Mouse (Mus musculus) neural tube, embryonic 11.5 days (tissue): ENCODE measurements around the gene Lrrc46. TPM values are rescaled to one million over a fixed set of nuclear protein-coding genes. Genes with fewer than 3 reads are reported as not detected.
A peak's percentile ranks its signal among the peaks of the same experiment; 100 is the strongest.

ENCODE experiments used
- ATAC-seq: fragments of 200-750 bp; cut with Nextera tagmentation; 2 replicates; pipeline ENCODE4 v1.8.0; 2017; ENCODE audit warnings: moderate number of reproducible peaks, mild to moderate bottlenecking, moderate TSS enrichment, moderate library complexity; ENCODE audit not compliant: insufficient read depth, low FRiP score, low TSS enrichment
- DNase-seq: peaks from one replicate; pipeline ENCODE4 v3.0.0-alpha.2; 2015; ENCODE audit warnings: low spot score
- H3K27ac ChIP-seq: fragments of 300-500 bp; sonication (generic); 2 replicates; pipeline ENCODE4 v1.5.1; 2014; ENCODE audit warnings: low read depth, mild to moderate bottlenecking, low read length
- H3K27me3 ChIP-seq: fragments of 300-500 bp; sonication (generic); 2 replicates; pipeline ENCODE4 v1.6.1; 2014; ENCODE audit warnings: mild to moderate bottlenecking, low read length, mixed read lengths; ENCODE audit not compliant: control insufficient read depth, insufficient read depth
- H3K36me3 ChIP-seq: fragments of 300-500 bp; sonication (generic); 2 replicates; pipeline ENCODE4 v1.6.1; 2014; ENCODE audit warnings: mild to moderate bottlenecking, low read length, moderate library complexity, mixed read lengths; ENCODE audit not compliant: control insufficient read depth, insufficient read depth
- H3K4me1 ChIP-seq: fragments of 300-500 bp; sonication (generic); 2 replicates; pipeline ENCODE4 v1.6.1; 2014; ENCODE audit warnings: low read length, mixed read lengths; ENCODE audit not compliant: control insufficient read depth, insufficient read depth
- H3K4me2 ChIP-seq: fragments of 300-500 bp; sonication (generic); 2 replicates; pipeline ENCODE4 v1.6.1; 2014; ENCODE audit warnings: low read depth, mild to moderate bottlenecking, moderate library complexity
- H3K4me3 ChIP-seq: fragments of 300-500 bp; sonication (generic); 2 replicates; pipeline ENCODE4 v1.5.1; 2014; ENCODE audit warnings: low read depth, low read length
- H3K9ac ChIP-seq: fragments of 300-500 bp; sonication (generic); 2 replicates; pipeline ENCODE4 v1.6.1; 2014; ENCODE audit warnings: mild to moderate bottlenecking, low read length
- H3K9me3 ChIP-seq: fragments of 300-500 bp; sonication (generic); 2 replicates; pipeline ENCODE4 v1.6.1; 2016; ENCODE audit warnings: low read length; ENCODE audit not compliant: control insufficient read depth
- WGBS: fragments of 180-500 bp; shearing (Covaris S2); extraction: QIAGEN DNeasy Blood & Tissue Kit; methylation state at CpG from one replicate; pipeline ENCODE4 v1.1.7; 2014; 5-methylcytosine and 5-hydroxymethylcytosine counted together
- polyA plus RNA-seq: library from polyadenylated mRNA; unstranded; fragments of >200 nt; fragmentation: Nextera tagmentation; extraction: Ambion mirVana; gene quantifications from 2 replicates; pipeline ENCODE4 v1.2.1, GENCODE M21; 2014

Gene Lrrc46
- polyA plus RNA-seq, 1 experiment from 2014 or later, result 3.1 TPM

DNA sequence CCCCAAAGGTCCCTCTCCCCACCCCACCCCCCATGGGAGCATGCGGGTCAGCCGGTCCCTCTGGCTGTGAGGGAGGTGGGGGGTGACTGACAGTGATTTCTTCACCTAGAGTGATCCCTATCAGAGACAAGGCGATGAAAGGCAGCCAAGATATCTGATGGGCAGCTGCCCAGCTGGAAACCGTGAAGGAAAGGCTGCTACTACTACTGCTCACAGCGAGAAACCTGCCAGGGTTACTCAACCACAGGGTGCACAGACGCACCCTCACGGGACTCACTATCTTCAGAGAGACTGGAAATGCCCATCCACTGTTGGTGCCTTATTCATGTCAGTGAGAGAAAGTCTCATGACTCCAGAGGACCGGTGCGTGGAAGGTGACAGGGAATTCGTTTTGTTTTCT, 16.2 kb downstream of the Lrrc46 start:
- no peak for ATAC-seq
- H3K4me3 ChIP-seq, result no peak overlapping the region
- H3K27ac ChIP-seq, result no peak overlapping the region
- no peaks in the 10 kb centered on the region for H3K9me3 ChIP-seq
- peaks cover 38% of the 10 kb centered on the region for H3K27me3 ChIP-seq
- WGBS, result 17% methylated on average over 10 of the region's 10 CpGs
- H3K4me1 ChIP-seq, result peaks cover 12% of the 10 kb centered on the region
- H3K36me3 ChIP-seq, result no peaks in the 10 kb centered on the region
- DNase-seq, result no peak
- H3K9ac ChIP-seq, result no peak overlapping the region
- no peak overlapping the region for H3K4me2 ChIP-seq

DNA sequence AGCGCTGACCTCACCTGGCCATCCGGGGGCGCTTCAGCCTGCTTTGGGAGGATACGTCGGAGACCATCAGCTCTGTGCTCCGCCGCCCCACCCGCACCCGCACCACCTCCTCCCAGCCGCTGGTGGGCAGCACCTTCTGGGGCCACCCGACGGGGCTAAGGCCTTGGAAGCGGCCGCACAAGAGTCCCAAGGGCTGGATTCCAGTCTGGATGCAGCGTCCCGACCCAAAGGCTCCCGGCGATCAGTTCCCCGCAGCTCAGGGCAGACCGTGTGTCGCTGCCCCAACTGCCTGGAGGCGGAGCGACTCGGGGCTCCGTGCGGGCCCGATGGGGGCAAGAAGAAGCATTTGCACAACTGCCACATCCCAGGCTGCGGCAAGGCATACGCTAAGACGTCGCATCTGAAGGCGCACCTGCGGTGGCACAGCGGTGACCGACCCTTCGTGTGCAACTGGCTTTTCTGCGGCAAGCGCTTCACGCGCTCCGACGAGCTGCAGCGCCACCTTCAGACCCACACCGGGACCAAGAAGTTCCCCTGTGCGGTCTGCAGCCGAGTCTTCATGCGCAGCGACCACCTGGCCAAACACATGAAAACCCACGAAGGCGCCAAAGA, 19.2 kb downstream of the Lrrc46 start:
- DNase-seq (peak; percentile 82), ATAC-seq (peak; percentile 45)
- under 1% methylated on average over 49 of the region's 50 CpGs for WGBS
- Histone ChIP-seq H3K4me1 (peaks cover 12% of the 10 kb centered on the region), H3K27me3 (peaks cover 66% of the 10 kb centered on the region), H3K9ac (peak overlapping the region; percentile 59), H3K27ac (no peak overlapping the region), H3K36me3 (no peaks in the 10 kb centered on the region), H3K4me2 (peak overlapping the region; percentile 83), H3K9me3 (no peaks in the 10 kb centered on the region), H3K4me3 (peak overlapping the region; percentile 45)

DNA sequence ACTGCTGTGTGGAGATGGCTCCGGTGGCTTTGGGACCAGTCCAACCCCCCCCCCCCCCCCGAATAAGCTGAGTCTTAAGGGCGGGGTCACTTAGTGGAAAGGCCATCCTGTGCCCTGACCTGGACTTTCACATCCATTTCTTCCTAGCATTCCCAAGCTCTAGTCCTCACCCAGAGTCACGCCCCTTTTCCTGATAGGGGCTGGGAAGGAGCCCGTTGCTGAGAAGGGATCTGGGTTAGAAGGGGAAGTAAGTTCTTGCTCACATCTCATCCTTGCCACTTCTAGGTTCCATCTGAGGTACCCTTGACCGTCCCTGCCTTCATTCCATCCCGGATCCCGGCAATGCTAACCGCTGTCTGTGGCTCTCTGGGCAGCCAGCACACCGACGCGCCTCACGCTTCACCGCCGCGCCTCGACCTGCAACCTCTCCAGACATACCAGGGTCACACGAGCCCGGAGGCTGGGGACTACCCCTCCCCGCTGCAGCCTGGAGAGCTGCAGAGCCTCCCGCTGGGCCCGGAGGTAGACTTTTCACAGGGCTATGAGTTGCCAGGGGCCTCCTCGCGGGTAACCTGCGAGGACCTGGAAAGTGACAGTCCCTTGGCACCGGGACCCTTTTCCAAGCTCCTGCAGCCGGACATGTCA, 20.0 kb downstream of the Lrrc46 start:
- peak overlapping the region; percentile 45 for H3K4me3 ChIP-seq
- H3K27me3 ChIP-seq, result peaks cover 73% of the 10 kb centered on the region
- H3K27ac ChIP-seq, result no peak overlapping the region
- peaks cover 12% of the 10 kb centered on the region for H3K4me1 ChIP-seq
- WGBS, result 1% methylated on average over 27 of the region's 27 CpGs
- H3K36me3 ChIP-seq, result no peaks in the 10 kb centered on the region
- ATAC-seq (0 out of 2 replicates have a peak, but pooled peaks have one; percentile 9), DNase-seq (no peak)
- peak overlapping the region; percentile 59 for H3K9ac ChIP-seq
- no peaks in the 10 kb centered on the region for H3K9me3 ChIP-seq
- peak overlapping the region; percentile 83; the same call in 1 of the 2 replicates for H3K4me2 ChIP-seq

DNA sequence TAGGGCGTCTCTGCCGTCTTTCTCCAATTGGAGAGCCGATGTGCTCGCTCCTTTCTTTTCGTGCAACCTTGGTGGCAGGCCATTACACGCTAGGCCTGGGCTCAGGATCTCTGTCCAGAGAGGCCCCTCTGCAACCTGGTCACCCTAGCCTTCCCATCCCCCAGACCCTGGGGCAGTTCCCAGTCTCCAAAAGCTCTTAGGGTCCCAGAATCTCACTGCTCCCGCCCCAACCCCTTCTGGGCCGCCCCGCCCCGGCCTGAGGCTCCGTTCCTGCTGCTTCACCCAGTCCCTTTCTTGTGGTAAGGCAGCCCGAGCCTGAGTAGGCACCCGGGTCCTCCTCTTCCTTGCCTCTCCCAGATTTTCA, 21.9 kb downstream of the Lrrc46 start:
- no peak overlapping the region for H3K27ac ChIP-seq
- H3K36me3 ChIP-seq, result no peaks in the 10 kb centered on the region
- peaks cover 9% of the 10 kb centered on the region for H3K4me1 ChIP-seq
- no peak overlapping the region for H3K9ac ChIP-seq
- ATAC-seq, result no peak
- H3K4me3 ChIP-seq, result no peak overlapping the region
- peaks cover 85% of the 10 kb centered on the region for H3K27me3 ChIP-seq
- no peak overlapping the region for H3K4me2 ChIP-seq
- H3K9me3 ChIP-seq, result no peaks in the 10 kb centered on the region
- peak; percentile 19 for DNase-seq
- 1% methylated on average over 13 of the region's 13 CpGs for WGBS

DNA sequence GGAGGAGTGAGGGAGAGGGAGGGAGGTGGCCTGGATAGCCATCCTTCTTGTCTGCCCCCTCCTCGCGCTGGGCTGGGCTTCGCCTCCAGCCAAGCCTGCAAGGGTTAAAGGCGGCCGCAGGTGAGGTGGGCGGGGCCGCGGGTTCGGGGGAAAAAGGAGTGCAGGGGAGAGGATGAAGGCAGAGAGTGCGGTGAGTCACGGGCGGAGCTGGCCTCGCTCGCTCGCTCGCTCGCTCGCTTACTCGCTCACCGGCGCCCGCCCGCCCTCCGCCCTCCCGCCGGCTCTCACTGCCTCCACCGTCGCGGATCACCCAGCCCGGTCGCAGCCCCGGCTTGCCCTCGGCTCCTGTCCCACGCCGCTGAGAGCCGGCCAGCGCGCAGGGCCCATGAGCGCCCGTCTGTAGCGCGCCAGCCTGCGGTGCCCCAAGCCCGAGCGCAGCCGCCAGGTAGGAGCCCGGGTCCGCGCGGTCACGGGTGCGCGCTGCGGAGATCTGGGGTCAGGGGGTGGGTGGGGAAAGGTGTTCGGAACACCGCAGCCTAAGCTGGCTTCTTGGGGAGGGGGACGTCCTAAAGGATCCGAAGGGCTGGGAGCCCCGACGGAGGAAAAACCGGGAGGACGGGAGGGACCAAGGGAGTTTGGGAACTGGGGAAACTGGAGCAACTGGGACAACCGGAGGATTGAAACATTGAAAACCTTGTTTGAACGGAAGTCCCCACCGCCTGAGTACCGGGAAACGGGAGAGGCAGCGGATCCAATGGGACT, 22.4 kb downstream of the Lrrc46 start:
- Histone ChIP-seq H3K27me3 (peaks cover 83% of the 10 kb centered on the region), H3K4me3 (peak overlapping the region; percentile 20), H3K4me1 (peaks cover 9% of the 10 kb centered on the region), H3K9ac (no peak overlapping the region), H3K4me2 (peak overlapping the region; percentile 38), H3K9me3 (no peaks in the 10 kb centered on the region), H3K36me3 (no peaks in the 10 kb centered on the region), H3K27ac (no peak overlapping the region)
- peak; percentile 20 for DNase-seq
- ATAC-seq, result no peak
- under 1% methylated on average over 52 of the region's 68 CpGs for WGBS

DNA sequence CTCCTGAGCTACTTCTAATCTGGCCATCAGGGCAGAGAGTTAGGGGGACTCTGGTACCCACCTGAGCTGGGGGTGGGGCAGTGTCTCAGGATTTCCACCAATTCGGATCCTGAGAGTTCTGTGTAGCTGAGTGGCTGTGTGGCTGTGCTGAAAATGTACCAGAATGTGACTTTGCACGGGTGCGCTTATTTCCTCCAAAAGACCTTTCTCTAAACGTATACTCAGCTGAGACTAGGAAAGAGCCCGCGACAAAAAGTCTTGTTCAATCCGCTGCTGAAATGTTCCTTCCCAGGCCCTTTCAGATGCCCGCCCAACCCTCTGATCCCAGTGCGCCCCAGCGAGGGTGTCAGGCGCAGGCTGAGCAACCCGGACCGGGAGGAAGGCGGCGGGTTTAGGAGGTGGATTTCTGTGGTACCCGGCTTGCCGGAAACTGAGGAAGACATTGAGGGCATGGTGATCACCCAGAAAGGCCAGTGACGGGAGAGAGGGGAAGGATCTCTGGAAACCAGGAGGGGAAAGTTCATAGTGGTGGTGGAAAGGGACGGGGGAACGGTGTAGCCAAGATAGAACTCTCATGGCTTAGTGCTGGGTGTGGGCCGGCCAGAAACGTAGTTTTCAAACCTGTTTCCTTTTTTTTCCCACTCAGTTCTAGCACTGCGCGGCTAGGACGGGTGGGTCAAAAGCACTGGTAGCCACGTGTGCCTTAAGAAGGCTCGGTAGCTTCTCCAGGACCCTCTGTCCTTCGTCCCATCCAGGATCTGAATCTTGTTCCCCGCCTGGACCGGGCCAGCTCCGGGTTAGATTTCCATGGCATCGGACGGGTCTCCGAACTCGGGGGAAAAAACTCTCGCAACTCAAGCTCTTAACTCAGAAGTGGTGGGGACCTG, 23.3 kb downstream of the Lrrc46 start:
- Histone ChIP-seq H3K36me3 (no peaks in the 10 kb centered on the region), H3K27ac (no peak overlapping the region), H3K4me3 (peak overlapping the region; percentile 20), H3K9ac (no peak overlapping the region), H3K27me3 (peaks cover 78% of the 10 kb centered on the region), H3K4me1 (peaks cover 9% of the 10 kb centered on the region), H3K9me3 (no peaks in the 10 kb centered on the region), H3K4me2 (peak overlapping the region; percentile 38)
- WGBS, result 1% methylated on average over 36 of the region's 36 CpGs
- DNase-seq, result peak; percentile 32
- no peak for ATAC-seq

DNA sequence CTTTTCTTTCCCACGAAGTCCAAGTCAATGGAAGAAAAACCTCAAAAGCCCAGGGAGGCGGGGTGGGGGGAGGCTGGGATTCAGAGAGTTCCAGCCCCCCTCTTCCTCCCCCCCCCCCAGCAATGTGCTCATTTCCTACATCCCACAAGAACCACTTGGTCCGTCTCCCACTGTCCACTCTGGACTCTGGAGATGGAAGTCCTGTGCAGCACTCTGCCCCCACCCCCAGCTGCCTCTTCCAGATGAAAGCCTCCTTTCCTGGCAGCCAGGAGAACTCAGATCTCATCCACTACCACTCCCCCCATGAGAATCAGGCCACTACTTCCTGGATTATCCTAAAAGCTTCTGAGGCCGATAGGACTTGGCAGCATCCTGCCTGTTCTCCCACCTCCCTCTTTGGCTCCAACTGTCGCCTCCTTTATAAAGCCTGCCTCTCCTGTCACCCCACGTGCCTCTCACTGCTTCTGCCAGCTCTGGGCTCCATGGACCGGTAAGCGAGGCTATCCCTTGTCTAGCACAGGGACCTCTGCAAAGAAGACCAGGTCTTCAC, 28.0 kb downstream of the Lrrc46 start, which contains the start of gene Sp6:
Gene Sp6, plus strand, starts transcription at position 274 of the 550 bp plus-strand sequence.
- H3K36me3 ChIP-seq, result no peaks in the 10 kb centered on the region
- no peak within 1 kb of the TSS for H3K4me2 ChIP-seq
- 35% methylated on average over 7 of the region's 8 CpGs for WGBS
- H3K9ac ChIP-seq, result no peak within 1 kb of the TSS
- H3K27ac ChIP-seq, result no peak within 1 kb of the TSS
- H3K4me3 ChIP-seq, result no peak within 1 kb of the TSS
- DNase-seq, result no peak
- no peak for ATAC-seq
- peaks cover 36% of the 10 kb centered on the region for H3K27me3 ChIP-seq
- H3K4me1 ChIP-seq, result no peaks in the 10 kb centered on the region
- H3K9me3 ChIP-seq, result no peaks in the 10 kb centered on the region

DNA sequence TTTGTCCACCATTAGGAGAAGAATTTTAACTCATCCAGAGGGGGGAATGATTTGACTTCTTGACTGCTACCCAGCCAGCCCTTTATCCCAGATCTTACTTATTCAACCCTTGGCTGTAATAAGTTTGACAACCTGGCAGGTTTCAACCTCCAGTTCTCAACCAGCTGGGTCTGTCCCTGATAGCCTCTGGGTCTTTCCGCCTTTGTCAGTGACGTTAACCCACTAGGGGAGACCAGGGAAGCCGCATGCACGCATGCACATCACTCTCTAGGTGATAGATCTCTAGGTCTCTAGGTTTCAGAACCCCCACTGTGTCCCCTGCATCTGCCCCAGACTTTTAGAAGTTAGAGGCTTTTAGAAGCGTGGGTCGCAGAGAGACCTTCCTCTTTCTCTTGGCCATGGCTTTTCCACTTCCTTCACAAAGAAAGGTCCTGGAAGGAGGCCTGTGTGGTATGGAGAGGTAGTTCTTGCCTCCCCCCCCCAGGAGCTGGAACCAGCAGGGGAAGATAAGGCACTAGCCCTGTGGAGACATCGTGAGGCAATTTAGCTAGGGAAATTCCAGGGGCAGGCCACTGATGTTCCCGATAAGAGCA, 31.9 kb downstream of the Lrrc46 start:
- Histone ChIP-seq H3K36me3 (no peaks in the 10 kb centered on the region), H3K4me2 (no peak overlapping the region), H3K9ac (no peak overlapping the region), H3K4me1 (no peaks in the 10 kb centered on the region), H3K27ac (no peak overlapping the region), H3K9me3 (no peaks in the 10 kb centered on the region), H3K4me3 (no peak overlapping the region), H3K27me3 (peaks cover 5% of the 10 kb centered on the region; the same call in 1 of the 2 replicates)
- 57% methylated on average over 8 of the region's 8 CpGs for WGBS
- ATAC-seq, result no peak
- DNase-seq, result no peak
